Mouse (Mus musculus) E14TG2a.4 (cell line): Measurements from ENCODE around the gene Rab43.

ENCODE experiments used
- CTCF ChIP-seq: conservative IDR thresholded peaks from 2 replicates; pipeline ENCODE4 v1.5.1; 2014; ENCODE audit warnings: low read length
- NANOG ChIP-seq: IDR thresholded peaks from 2 replicates; pipeline ENCODE4 v1.6.1; 2014; ENCODE audit warnings: borderline replicate concordance, low read length, mixed read lengths
- POU5F1 ChIP-seq: IDR thresholded peaks from 2 replicates; pipeline ENCODE4 v1.6.1; 2014; ENCODE audit warnings: low read length, borderline replicate concordance

DNA sequence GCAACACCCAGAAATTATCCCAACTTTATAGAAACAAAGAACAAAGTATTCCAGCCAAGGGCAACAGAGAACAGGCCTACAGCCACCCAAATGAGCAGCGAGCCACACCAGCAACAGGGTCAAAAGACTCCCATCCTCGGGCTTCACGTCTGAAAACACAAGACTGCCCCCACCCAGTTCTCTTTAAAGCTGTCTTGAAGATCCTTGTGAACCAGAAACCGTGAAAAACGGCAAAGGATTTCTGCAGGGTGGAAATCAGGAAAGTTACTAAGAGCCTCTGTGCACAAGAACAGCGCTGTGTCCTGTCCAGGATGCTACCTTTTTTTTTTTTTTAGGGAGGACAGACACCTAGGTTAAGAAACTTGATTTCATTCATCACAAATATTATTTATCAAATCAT is 1.7 kb downstream of the Rab43 start:
- TF ChIP-seq CTCF = no peak
- no peak for TF ChIP-seq POU5F1
- TF ChIP-seq NANOG = no peak
